Mouse (Mus musculus) stomach, embryonic 16.5 days (tissue): ENCODE measurements around the gene Foxp1. TPM values are rescaled to one million over a fixed set of nuclear protein-coding genes. Genes with fewer than 3 reads are reported as not detected.

Experiments
- ATAC-seq: fragments of 200-750 bp; cut with Nextera tagmentation; 2 replicates; pipeline ENCODE4 v1.8.0; 2017; ENCODE audit warnings: moderate number of reproducible peaks, moderate TSS enrichment; ENCODE audit not compliant: insufficient read depth, low FRiP score
- H3K27ac ChIP-seq: fragments of 300-500 bp; sonication (generic); 2 replicates; pipeline ENCODE4 v1.5.1; 2014; ENCODE audit warnings: low read length
- H3K27me3 ChIP-seq: fragments of 300-500 bp; sonication (generic); 2 replicates; pipeline ENCODE4 v1.6.1; 2014; ENCODE audit warnings: low read length, control low read depth, mixed read lengths; ENCODE audit not compliant: control insufficient read depth, insufficient read depth
- H3K36me3 ChIP-seq: fragments of 300-500 bp; sonication (generic); 2 replicates; pipeline ENCODE4 v1.6.1; 2014; ENCODE audit warnings: low read length; ENCODE audit not compliant: control insufficient read depth, insufficient read depth
- H3K4me1 ChIP-seq: fragments of 300-500 bp; sonication (generic); 2 replicates; pipeline ENCODE4 v1.6.1; 2014; ENCODE audit warnings: low read length, control low read depth, mixed read lengths; ENCODE audit not compliant: control insufficient read depth, insufficient read depth
- H3K4me2 ChIP-seq: fragments of 300-500 bp; sonication (generic); 2 replicates; pipeline ENCODE4 v1.6.1; 2014; ENCODE audit warnings: low read depth, low read length, mixed read lengths
- H3K4me3 ChIP-seq: fragments of 300-500 bp; sonication (generic); replicated peaks from 2 replicates; pipeline ENCODE4 v1.5.1; 2014; ENCODE audit warnings: mild to moderate bottlenecking, low read length
- H3K9ac ChIP-seq: fragments of 300-500 bp; sonication (generic); 2 replicates; pipeline ENCODE4 v1.6.1; 2014; ENCODE audit warnings: low read length
- H3K9me3 ChIP-seq: fragments of 300-500 bp; sonication (generic); replicated peaks from 2 replicates; pipeline ENCODE4 v1.6.1; 2016; ENCODE audit warnings: low read length, control low read depth; ENCODE audit not compliant: control insufficient read depth
- WGBS: fragments of 180-500 bp; shearing (Covaris S2); extraction: QIAGEN DNeasy Blood & Tissue Kit; methylation state at CpG from one replicate; pipeline ENCODE4 v1.1.7; 2014; 5-methylcytosine and 5-hydroxymethylcytosine counted together
- polyA plus RNA-seq: library from polyadenylated mRNA; unstranded; fragments of >200 nt; fragmentation: Nextera tagmentation; extraction: Ambion mirVana; gene quantifications from 2 replicates; pipeline ENCODE4 v1.2.1, GENCODE M21; 2015

The Foxp1 gene
- polyA plus RNA-seq = 108 and 110 TPM in 2 replicates

DNA sequence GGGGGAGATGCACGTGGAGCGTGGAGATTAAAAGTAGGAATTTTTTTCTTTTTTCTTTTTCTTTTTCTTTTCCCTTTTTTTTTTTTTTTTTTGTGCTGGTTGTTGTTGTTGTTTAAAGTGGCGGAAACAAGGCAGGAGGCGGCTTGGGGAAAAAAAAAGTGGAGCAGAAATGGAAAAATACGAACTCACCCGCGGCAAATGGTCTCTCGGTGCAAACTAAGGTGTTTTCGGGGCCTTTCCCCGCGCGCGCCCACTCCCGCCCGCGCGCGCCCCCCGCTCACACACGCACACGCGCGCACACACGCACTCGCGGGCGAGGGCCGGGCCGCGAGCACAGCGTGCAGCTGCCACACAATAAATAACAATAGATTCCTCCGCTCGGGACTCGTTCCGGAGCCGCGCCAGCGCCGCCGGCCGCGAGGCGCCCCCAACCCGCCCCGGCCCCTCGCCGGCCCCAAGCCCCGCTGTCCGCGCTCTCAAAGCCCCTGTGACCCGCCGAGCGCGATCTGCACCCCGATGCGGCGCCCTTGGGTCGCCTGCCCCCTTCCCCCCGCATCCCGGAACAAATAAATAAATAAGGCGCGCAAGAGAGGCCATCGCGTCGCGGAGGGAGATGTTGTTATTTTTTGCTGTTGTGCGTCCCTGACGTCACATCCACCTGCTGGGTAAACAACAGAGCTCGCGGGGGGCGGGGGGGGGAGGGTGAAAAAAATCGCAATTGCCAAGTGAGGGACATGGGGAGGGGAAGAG lies at the start of gene Foxp1:
Gene Foxp1, minus strand, starts transcription at position 363 of the 750 bp plus-strand sequence.
- WGBS = under 1% methylated on average over 72 of the region's 72 CpGs
- Histone ChIP-seq H3K27ac (peak within 1 kb of the TSS; percentile 100), H3K4me2 (peak within 1 kb of the TSS; percentile 83), H3K27me3 (no peaks in the 10 kb centered on the region), H3K9me3 (no peaks in the 10 kb centered on the region), H3K9ac (peak within 1 kb of the TSS; percentile 98), H3K4me1 (peaks cover 6% of the 10 kb centered on the region), H3K4me3 (peak within 1 kb of the TSS; percentile 90), H3K36me3 (no peaks in the 10 kb centered on the region)
- no peak for ATAC-seq

DNA sequence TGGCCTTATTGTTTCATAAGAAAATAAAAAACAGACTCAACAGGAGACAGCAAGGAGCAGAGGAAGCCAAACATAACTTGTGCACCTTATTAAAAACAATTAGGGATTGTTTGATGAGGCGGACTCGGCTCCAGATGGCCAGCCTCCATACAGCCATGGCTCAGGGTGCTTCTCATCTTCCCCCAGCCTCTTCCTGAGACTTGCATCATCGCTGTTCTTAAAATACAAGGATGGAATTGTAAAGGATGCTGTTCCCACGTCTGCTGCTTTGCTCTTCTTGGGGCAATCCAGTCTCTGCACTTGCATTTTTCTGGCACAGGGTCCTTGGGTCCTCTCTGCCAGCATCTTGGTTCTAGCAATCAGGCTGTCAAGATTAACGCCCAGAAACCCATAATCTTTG lies 49.5 kb upstream of the Foxp1 start:
- H3K4me1 ChIP-seq = no peaks in the 10 kb centered on the region
- no peaks in the 10 kb centered on the region for H3K27me3 ChIP-seq
- 73% methylated on average over 5 of the region's 5 CpGs for WGBS
- H3K9me3 ChIP-seq = no peaks in the 10 kb centered on the region; the same call in 1 of the 2 replicates
- H3K36me3 ChIP-seq = no peaks in the 10 kb centered on the region
- H3K4me3 ChIP-seq = no peak overlapping the region
- no peak overlapping the region for H3K4me2 ChIP-seq
- no peak overlapping the region for H3K9ac ChIP-seq
- no peak overlapping the region for H3K27ac ChIP-seq
- ATAC-seq = no peak

DNA sequence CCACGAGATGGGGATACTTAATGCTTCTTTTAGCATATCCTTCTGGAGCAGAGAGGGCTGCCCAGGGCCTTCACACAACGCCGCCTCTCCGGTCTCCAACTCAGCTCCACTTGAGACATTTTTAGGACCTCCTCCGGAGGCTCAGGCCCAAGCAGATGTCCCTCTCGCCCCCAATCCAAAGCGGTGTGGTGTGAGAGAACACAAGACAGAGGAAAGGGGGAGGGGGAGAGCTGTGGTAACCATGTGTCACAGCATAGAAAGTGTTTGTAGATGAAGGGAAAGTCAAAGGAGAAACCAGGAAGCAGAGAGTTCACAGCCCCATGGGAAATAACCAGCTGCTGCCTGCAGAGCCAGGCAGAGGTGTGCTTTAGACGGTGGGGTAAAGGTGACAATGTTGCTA lies 44.4 kb upstream of the Foxp1 start:
- Histone ChIP-seq H3K27ac (no peak overlapping the region), H3K9ac (no peak overlapping the region), H3K9me3 (no peaks in the 10 kb centered on the region), H3K4me2 (no peak overlapping the region), H3K27me3 (no peaks in the 10 kb centered on the region), H3K4me3 (no peak overlapping the region), H3K4me1 (no peaks in the 10 kb centered on the region), H3K36me3 (no peaks in the 10 kb centered on the region)
- 66% methylated on average over 8 of the region's 8 CpGs for WGBS
- ATAC-seq = no peak

GRCm38 (mm10) chr6:99564766-99565165 lies 42.2 kb upstream of the Foxp1 start:
- Histone ChIP-seq H3K27ac (no peak overlapping the region), H3K9me3 (no peaks in the 10 kb centered on the region), H3K4me1 (no peaks in the 10 kb centered on the region), H3K4me2 (no peak overlapping the region), H3K36me3 (no peaks in the 10 kb centered on the region), H3K4me3 (no peak overlapping the region), H3K27me3 (no peaks in the 10 kb centered on the region), H3K9ac (no peak overlapping the region)
- ATAC-seq = no peak
- 64% methylated on average over 3 of the region's 3 CpGs for WGBS

DNA sequence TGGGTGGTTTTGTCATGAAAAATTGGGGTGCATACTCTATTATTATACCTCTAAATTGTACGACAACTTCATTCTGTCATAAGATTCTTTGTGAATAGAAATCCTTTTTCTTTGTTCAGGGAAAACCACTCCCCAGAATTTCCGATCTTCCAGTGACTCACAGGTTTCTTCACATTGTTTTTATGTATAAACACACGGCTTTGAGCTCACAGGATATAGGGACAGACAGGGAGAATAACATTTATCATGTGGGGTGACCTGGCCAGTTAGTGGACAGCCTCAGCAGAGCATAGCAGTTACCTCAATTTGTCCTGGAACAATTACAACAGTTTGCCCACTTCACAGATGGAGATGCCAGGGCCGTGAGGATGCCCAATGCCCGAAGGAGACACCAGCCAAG lies 34.4 kb upstream of the Foxp1 start:
- WGBS = 75% methylated on average over 5 of the region's 5 CpGs
- Histone ChIP-seq H3K27me3 (no peaks in the 10 kb centered on the region), H3K4me3 (no peak overlapping the region), H3K9me3 (no peaks in the 10 kb centered on the region), H3K9ac (no peak overlapping the region), H3K36me3 (no peaks in the 10 kb centered on the region), H3K4me1 (no peaks in the 10 kb centered on the region), H3K4me2 (no peak overlapping the region), H3K27ac (no peak overlapping the region)
- no peak for ATAC-seq

- 76% methylated on average over 1 of the region's 1 CpGs for WGBS
- Histone ChIP-seq H3K27me3 (no peaks in the 10 kb centered on the region), H3K4me3 (no peak overlapping the region), H3K27ac (no peak overlapping the region), H3K4me2 (no peak overlapping the region), H3K9ac (no peak overlapping the region), H3K4me1 (no peaks in the 10 kb centered on the region), H3K36me3 (no peaks in the 10 kb centered on the region), H3K9me3 (peaks cover 4% of the 10 kb centered on the region; the same call in 1 of the 2 replicates)
- no peak for ATAC-seq
Measured at GRCm38 (mm10) chr6:99552816-99553215, 30.3 kb upstream of the Foxp1 start.

DNA sequence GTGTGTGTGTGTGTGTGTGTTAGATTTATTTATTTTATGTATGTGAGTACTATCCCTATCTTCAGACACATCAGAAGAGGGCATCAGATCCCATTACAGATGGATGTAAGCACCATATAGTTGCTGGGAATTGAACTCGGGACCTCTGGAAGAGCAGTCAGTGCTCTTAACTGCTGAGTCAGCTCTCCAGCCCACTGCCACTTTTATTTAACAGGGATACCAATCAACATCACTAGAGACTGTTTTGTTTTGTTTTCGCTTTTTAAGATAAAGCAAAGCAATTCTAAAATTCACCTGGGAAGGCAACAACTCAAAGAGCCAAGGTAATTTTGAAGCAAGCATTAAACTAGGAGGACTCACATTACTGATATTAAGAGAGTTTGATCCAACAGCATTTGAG lies 23.9 kb upstream of the Foxp1 start:
- Histone ChIP-seq H3K4me2 (no peak overlapping the region), H3K4me3 (no peak overlapping the region), H3K27me3 (no peaks in the 10 kb centered on the region), H3K27ac (no peak overlapping the region), H3K9me3 (peaks cover 4% of the 10 kb centered on the region; the same call in 1 of the 2 replicates), H3K4me1 (no peaks in the 10 kb centered on the region), H3K9ac (no peak overlapping the region), H3K36me3 (no peaks in the 10 kb centered on the region)
- ATAC-seq = no peak
- WGBS = 85% methylated on average over 2 of the region's 2 CpGs

DNA sequence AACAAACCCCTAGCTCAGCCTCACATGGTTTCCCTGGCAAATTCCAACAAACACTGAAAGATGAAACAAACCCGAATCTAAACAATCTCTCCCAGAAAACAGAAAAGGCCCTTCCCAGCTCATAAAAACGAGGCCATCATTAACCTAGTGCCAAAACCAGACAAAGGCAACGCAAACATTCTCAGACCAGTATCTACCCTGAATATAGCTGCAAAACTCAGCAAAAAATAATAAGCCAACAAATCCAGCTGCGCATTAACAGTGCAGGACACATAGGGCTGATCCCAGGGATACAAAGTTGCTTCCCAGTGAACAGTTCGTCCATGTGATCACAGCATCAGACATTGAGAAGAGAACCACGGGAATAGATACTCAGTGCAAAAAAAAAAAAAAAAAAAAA lies 22.9 kb upstream of the Foxp1 start:
- H3K9ac ChIP-seq = no peak overlapping the region
- ATAC-seq = no peak
- WGBS = 60% methylated on average over 6 of the region's 6 CpGs

GRCm38 (mm10) chr6:99541105-99541504 lies 18.6 kb upstream of the Foxp1 start:
- 42% methylated on average over 3 of the region's 3 CpGs for WGBS
- H3K9ac ChIP-seq = no peak overlapping the region
- no peak overlapping the region for H3K4me2 ChIP-seq
- peaks cover 6% of the 10 kb centered on the region; the same call in 1 of the 2 replicates for H3K4me1 ChIP-seq
- no peak for ATAC-seq
- no peak overlapping the region for H3K4me3 ChIP-seq
- no peak overlapping the region for H3K27ac ChIP-seq
- no peaks in the 10 kb centered on the region for H3K27me3 ChIP-seq
- H3K36me3 ChIP-seq = no peaks in the 10 kb centered on the region
- no peaks in the 10 kb centered on the region for H3K9me3 ChIP-seq

More for the DNA sequence above, 22.9 kb upstream of the Foxp1 start:
- Histone ChIP-seq H3K27ac (no peak overlapping the region), H3K27me3 (no peaks in the 10 kb centered on the region), H3K4me1 (no peaks in the 10 kb centered on the region), H3K4me3 (no peak overlapping the region), H3K9me3 (peaks cover 4% of the 10 kb centered on the region; the same call in 1 of the 2 replicates), H3K4me2 (no peak overlapping the region), H3K36me3 (no peaks in the 10 kb centered on the region)
